Mouse (Mus musculus): ENCODE measurements at regions not wholly inside any gene's neighbourhood (a gene's known extent, or its start where the extent isn't known, plus 50 kb on each side); places are given as distances from the start of the nearest gene placed in this dataset.

GRCm38 (mm10) chrX:142600782-142601181 is 80.4 kb upstream of the Tmem164 start:
- no peaks in the 10 kb centered on the region for H3K27me3 ChIP-seq (ENCODE audit: control insufficient read depth, insufficient read depth, low read length)
- WGBS: 96% methylated on average over 1 of the region's 1 CpGs
- no peaks in the 10 kb centered on the region for H3K9me3 ChIP-seq (ENCODE audit: control insufficient read depth, low read length)
- H3K9ac ChIP-seq (replicated peaks; ENCODE audit: low read depth, low read length): no peak overlapping the region
- H3K27ac ChIP-seq (ENCODE audit: low read depth, low read length): no peak overlapping the region
- ATAC-seq (ENCODE audit: low read depth): no peak
- H3K4me2 ChIP-seq (ENCODE audit: low read depth, low read length): no peak overlapping the region
- no peaks in the 10 kb centered on the region for H3K36me3 ChIP-seq (ENCODE audit: control insufficient read depth, insufficient read depth, low read length)
- H3K4me1 ChIP-seq (ENCODE audit: control insufficient read depth, insufficient read depth, low read length): no peaks in the 10 kb centered on the region
- no peak overlapping the region for H3K4me3 ChIP-seq (ENCODE audit: low read depth, low read length)

- no peaks in the 10 kb centered on the region for H3K9me3 ChIP-seq (ENCODE audit: control insufficient read depth, low read length)
- no peaks in the 10 kb centered on the region for H3K27me3 ChIP-seq (ENCODE audit: control insufficient read depth, insufficient read depth, low read length)
- no peaks in the 10 kb centered on the region for H3K36me3 ChIP-seq (ENCODE audit: control insufficient read depth, insufficient read depth, low read length)
- H3K4me1 ChIP-seq (ENCODE audit: control insufficient read depth, insufficient read depth, low read length): no peaks in the 10 kb centered on the region
- H3K9ac ChIP-seq (replicated peaks; ENCODE audit: low read depth, low read length): no peak overlapping the region
- no peak for ATAC-seq (ENCODE audit: low read depth)
- no peak overlapping the region for H3K4me3 ChIP-seq (ENCODE audit: low read depth, low read length)
- 63% methylated on average over 3 of the region's 3 CpGs for WGBS
- H3K4me2 ChIP-seq (ENCODE audit: low read depth, low read length): no peak overlapping the region
- H3K27ac ChIP-seq (ENCODE audit: low read depth, low read length): no peak overlapping the region
These were observed 76.1 kb upstream of the Tmem164 start for GRCm38 (mm10) chrX:142605088-142605487.

DNA sequence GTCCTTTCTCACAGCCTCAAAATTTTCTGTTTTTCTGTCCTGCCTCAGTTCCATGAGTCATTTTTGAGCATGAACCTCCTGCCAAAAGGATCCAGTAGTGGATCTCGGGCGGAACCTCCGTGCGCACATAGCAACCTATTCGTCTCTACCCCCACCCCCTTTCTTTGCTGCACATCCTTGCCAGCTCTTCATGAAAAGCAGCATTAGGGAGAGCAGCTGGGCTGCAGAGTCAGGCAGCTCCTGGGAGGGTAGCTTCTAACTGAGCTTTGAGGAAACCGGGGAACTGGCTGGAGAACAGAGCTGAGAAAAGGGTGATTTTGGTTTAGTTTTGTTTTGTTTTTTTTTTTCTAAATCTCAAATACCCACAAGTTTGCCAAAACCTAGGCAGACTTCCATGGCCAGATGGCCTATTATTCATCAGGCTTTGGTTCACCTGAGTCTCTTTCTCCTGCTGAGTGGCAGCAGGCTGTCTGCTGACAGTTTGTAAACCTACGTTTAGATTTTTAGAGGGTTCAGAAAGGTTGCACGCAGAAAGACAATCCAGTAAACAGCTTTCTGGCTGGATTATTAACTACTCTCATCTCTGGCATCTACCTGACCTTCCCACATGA is 74.5 kb upstream of the Tmem164 start:
- no peak overlapping the region for H3K27ac ChIP-seq (ENCODE audit: low read depth, low read length)
- H3K4me2 ChIP-seq (ENCODE audit: low read depth, low read length): no peak overlapping the region
- no peaks in the 10 kb centered on the region for H3K9me3 ChIP-seq (ENCODE audit: control insufficient read depth, low read length)
- no peak overlapping the region for H3K9ac ChIP-seq (replicated peaks; ENCODE audit: low read depth, low read length)
- no peaks in the 10 kb centered on the region for H3K4me1 ChIP-seq (ENCODE audit: control insufficient read depth, insufficient read depth, low read length)
- no peak for ATAC-seq (ENCODE audit: low read depth)
- no peaks in the 10 kb centered on the region for H3K36me3 ChIP-seq (ENCODE audit: control insufficient read depth, insufficient read depth, low read length)
- H3K4me3 ChIP-seq (ENCODE audit: low read depth, low read length): no peak overlapping the region
- WGBS: 89% methylated on average over 8 of the region's 8 CpGs
- H3K27me3 ChIP-seq (ENCODE audit: control insufficient read depth, insufficient read depth, low read length): no peaks in the 10 kb centered on the region

DNA sequence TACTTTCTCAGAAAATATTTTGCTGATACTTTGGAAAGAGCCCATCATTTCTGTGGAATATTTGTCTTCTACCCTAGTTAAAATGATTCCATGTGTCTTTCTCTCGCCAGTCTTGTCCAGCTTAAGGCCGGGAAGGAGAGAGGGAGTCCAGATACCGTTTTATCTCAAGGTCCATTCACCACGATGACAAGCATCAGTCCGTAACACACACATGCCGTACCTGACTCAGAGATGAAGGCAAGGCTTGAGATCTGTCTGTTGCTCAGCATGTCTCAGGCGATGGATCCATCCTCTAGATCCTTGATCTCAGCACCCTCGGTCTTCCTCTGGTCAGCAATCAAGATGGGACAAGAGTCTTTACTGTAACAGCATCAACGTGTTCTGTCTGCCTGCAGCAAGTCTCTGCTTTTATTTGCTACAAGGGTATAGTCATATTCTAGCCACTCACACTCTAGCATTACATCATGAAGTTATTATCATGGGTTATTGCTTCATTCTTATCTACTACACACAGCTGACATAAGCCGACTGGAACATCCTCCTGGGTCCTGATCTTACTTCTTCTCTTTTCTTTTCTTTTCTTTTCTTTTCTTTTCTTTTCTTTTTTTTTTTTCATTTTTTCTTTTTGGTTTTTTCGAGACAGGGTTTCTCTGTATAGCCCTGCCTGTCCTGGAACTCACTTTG is 64.9 kb upstream of the Tmem164 start:
- no peak overlapping the region for H3K4me3 ChIP-seq (ENCODE audit: low read depth, low read length)
- no peaks in the 10 kb centered on the region for H3K9me3 ChIP-seq (ENCODE audit: control insufficient read depth, low read length)
- H3K36me3 ChIP-seq (ENCODE audit: control insufficient read depth, insufficient read depth, low read length): no peaks in the 10 kb centered on the region
- H3K4me1 ChIP-seq (ENCODE audit: control insufficient read depth, insufficient read depth, low read length): no peaks in the 10 kb centered on the region
- no peaks in the 10 kb centered on the region for H3K27me3 ChIP-seq (ENCODE audit: control insufficient read depth, insufficient read depth, low read length)
- no peak overlapping the region for H3K9ac ChIP-seq (replicated peaks; ENCODE audit: low read depth, low read length)
- no peak for ATAC-seq (ENCODE audit: low read depth)
- H3K4me2 ChIP-seq (ENCODE audit: low read depth, low read length): no peak overlapping the region
- no peak overlapping the region for H3K27ac ChIP-seq (ENCODE audit: low read depth, low read length)
- 88% methylated on average over 11 of the region's 11 CpGs for WGBS

DNA sequence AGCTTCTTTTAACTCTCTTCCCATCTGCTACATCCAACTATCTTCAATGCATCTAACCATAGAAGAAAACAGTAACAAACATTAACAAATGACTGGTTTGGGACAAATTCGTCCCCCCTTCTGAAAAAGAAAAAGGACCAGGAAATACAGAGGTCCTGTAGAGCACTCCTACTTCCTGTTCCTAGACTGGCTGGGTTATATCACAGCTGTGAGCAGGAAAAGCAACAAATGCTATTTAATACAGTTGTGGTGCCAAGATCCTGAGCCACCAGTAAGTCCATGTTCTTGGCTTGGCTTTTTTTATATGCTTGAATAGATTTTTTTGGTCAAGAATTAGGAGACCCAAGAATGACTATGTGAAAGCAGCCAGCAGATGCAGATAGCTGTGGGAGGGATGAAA is 62.8 kb upstream of the Tmem164 start:
- Histone ChIP-seq H3K27ac (ENCODE audit: low read depth, low read length) (no peak overlapping the region), H3K4me3 (ENCODE audit: low read depth, low read length) (no peak overlapping the region), H3K36me3 (ENCODE audit: control insufficient read depth, insufficient read depth, low read length) (no peaks in the 10 kb centered on the region), H3K9me3 (ENCODE audit: control insufficient read depth, low read length) (no peaks in the 10 kb centered on the region), H3K27me3 (ENCODE audit: control insufficient read depth, insufficient read depth, low read length) (no peaks in the 10 kb centered on the region), H3K9ac (replicated peaks; ENCODE audit: low read depth, low read length) (no peak overlapping the region), H3K4me1 (ENCODE audit: control insufficient read depth, insufficient read depth, low read length) (no peaks in the 10 kb centered on the region), H3K4me2 (ENCODE audit: low read depth, low read length) (no peak overlapping the region)
- 65% methylated on average over 1 of the region's 1 CpGs for WGBS
- no peak for ATAC-seq (ENCODE audit: low read depth)

DNA sequence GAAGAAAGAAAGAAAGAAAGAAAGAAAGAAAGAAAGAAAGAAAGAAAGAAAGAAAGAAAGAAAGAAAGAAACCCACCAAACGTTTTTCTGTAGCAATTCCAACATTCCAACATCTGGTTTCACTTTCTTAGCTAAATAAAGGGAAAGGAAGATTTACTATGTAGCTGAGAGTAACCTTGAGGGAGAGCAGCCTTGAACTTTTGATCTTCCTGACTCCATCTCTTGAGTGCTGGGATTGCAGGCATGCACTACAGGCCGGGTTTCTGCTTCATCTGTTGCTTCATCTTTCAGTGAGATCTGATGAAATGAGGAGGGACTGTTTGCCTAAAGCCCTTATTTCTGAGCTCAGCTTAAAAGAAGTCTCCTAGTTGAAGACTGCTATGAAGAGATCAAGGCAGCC is 57.8 kb upstream of the Tmem164 start:
- no peak overlapping the region for H3K27ac ChIP-seq (ENCODE audit: low read depth, low read length)
- no peak for ATAC-seq (ENCODE audit: low read depth)
- no peak overlapping the region for H3K9ac ChIP-seq (replicated peaks; ENCODE audit: low read depth, low read length)
- no peaks in the 10 kb centered on the region for H3K9me3 ChIP-seq (ENCODE audit: control insufficient read depth, low read length)
- no peak overlapping the region for H3K4me2 ChIP-seq (ENCODE audit: low read depth, low read length)
- no peaks in the 10 kb centered on the region for H3K4me1 ChIP-seq (ENCODE audit: control insufficient read depth, insufficient read depth, low read length)
- 29% methylated on average over 2 of the region's 2 CpGs for WGBS
- H3K4me3 ChIP-seq (ENCODE audit: low read depth, low read length): no peak overlapping the region
- no peaks in the 10 kb centered on the region for H3K36me3 ChIP-seq (ENCODE audit: control insufficient read depth, insufficient read depth, low read length)
- H3K27me3 ChIP-seq (ENCODE audit: control insufficient read depth, insufficient read depth, low read length): no peaks in the 10 kb centered on the region

- H3K36me3 ChIP-seq (ENCODE audit: control insufficient read depth, insufficient read depth, low read length): no peaks in the 10 kb centered on the region
- no peaks in the 10 kb centered on the region for H3K9me3 ChIP-seq (ENCODE audit: control insufficient read depth, low read length)
- WGBS: 55% methylated on average over 2 of the region's 2 CpGs
- no peaks in the 10 kb centered on the region for H3K4me1 ChIP-seq (ENCODE audit: control insufficient read depth, insufficient read depth, low read length)
- H3K9ac ChIP-seq (replicated peaks; ENCODE audit: low read depth, low read length): no peak overlapping the region
- H3K4me3 ChIP-seq (ENCODE audit: low read depth, low read length): no peak overlapping the region
- no peak for ATAC-seq (ENCODE audit: low read depth)
- no peaks in the 10 kb centered on the region for H3K27me3 ChIP-seq (ENCODE audit: control insufficient read depth, insufficient read depth, low read length)
- H3K4me2 ChIP-seq (ENCODE audit: low read depth, low read length): no peak overlapping the region
- no peak overlapping the region for H3K27ac ChIP-seq (ENCODE audit: low read depth, low read length)
These were observed 57.3 kb upstream of the Tmem164 start for GRCm38 (mm10) chrX:142623882-142624281.
